Mouse (Mus musculus): ENCODE measurements around the gene Incenp.
A peak's percentile ranks its signal among the peaks of the same experiment; 100 is the strongest.

DNA sequence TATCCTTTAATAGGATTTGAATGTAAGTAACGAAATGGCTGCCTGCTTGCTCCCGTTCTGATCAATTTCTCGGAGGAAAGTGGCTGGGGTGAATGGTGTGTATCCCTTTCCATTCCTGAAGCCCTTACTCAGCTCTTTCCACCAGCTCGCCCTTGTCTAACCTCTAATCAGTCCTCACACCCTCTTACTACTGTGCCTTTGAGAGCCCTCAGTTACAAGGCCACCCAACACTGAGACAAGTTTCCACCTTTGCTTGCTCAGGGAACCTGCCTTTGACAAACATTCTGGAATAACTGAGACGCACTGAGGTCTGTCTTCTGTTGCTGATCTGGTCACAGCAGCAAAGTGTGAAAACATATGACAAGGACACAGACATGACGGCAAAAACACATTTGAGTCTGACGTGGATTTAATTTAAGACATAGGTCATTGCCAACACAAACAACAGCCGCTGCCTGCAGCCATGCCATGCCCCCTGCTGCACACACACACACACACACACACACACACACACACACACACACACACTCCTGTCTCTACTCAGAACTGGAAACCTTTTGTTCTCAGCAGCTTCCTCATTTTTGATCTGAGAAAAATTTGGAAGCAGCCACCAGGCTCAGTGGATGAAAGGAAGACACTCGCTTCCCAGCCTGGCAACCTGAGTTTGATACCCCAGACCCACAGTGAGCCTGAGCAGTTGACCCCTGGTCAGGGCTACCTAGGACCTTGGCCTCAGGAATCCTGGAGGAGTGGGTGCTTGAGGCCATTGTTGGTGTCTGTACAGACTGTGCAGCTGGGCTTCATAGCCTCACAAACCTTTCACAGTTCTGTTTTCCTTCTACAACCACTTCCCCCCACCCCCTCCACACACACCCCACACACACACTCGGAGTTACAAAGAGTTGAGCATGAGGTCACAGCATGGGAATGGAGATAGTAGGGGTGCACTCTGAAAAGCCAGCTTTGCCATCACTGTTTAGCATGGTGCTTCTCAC is 43.5 kb upstream of the Incenp start:
- TF ChIP-seq POLR2A (IDR thresholded peaks at IDR 0.05; ENCODE audit: insufficient read length, low read depth) = no peak
- no peak for TF ChIP-seq CEBPB (IDR thresholded peaks at IDR 0.05; ENCODE audit: insufficient read depth, poor library complexity, severe bottlenecking)
- TF ChIP-seq MYOD1 (IDR thresholded peaks at IDR 0.05; ENCODE audit: control insufficient read depth in 1 of 3, insufficient read length in 2 of 3, low read depth in 2 of 3) = peak in 1 of 3 experiments; percentile 18
- TF ChIP-seq MYOG (IDR thresholded peaks at IDR 0.05; ENCODE audit: control insufficient read depth in 1 of 3, insufficient read depth in 1 of 3, insufficient read length in 2 of 3, low read depth in 2 of 3) = no peak
- no peak for TF ChIP-seq TCF12 (IDR thresholded peaks at IDR 0.05; ENCODE audit: insufficient read depth, poor library complexity, severe bottlenecking)
